Mouse (Mus musculus): ENCODE measurements around the gene Akr1c12. TPM values are rescaled to one million over a fixed set of nuclear protein-coding genes. Genes with fewer than 3 reads are reported as not detected.

Gene Akr1c12
- 6.1 TPM for polyA plus RNA-seq (2015; fragmentation: Illumina TruSeq; extraction: RNeasy Lipid Tissue Mini Kit (QIAGEN cat#74804); ENCODE audit: insufficient read depth, low replicate concordance)

GRCm38 (mm10) chr13:4279284-4279683 is at the start of gene Akr1c12:
TSS of gene Akr1c12 (minus strand) at chr13:4279433.

GRCm38 (mm10) chr13:4228441-4228840 is 50.8 kb downstream of the Akr1c12 start, which contains the start of gene Akr1c19:
TSS of gene Akr1c19 (plus strand) at chr13:4228700.

Other genes with a start within 250 kb of the Akr1c12 start
- 2.2 TPM for gene Akr1c14, start 230.4 kb downstream of the Akr1c12 start, polyA plus RNA-seq (2015; fragmentation: Illumina TruSeq; extraction: RNeasy Lipid Tissue Mini Kit (QIAGEN cat#74804); ENCODE audit: insufficient read depth, low replicate concordance)
- 0.47 TPM for gene Akr1c18, start 128.8 kb downstream of the Akr1c12 start, polyA plus RNA-seq (2015; fragmentation: Illumina TruSeq; extraction: RNeasy Lipid Tissue Mini Kit (QIAGEN cat#74804); ENCODE audit: insufficient read depth, low replicate concordance)
- 26.7 TPM for gene Akr1c13, start 88.3 kb downstream of the Akr1c12 start, polyA plus RNA-seq (2015; fragmentation: Illumina TruSeq; extraction: RNeasy Lipid Tissue Mini Kit (QIAGEN cat#74804); ENCODE audit: insufficient read depth, low replicate concordance)
- gene Akr1c19, start 50.7 kb downstream of the Akr1c12 start, polyA plus RNA-seq (2015; fragmentation: Illumina TruSeq; extraction: RNeasy Lipid Tissue Mini Kit (QIAGEN cat#74804); ENCODE audit: insufficient read depth, low replicate concordance): 3.8 TPM
- gene Akr1c6, start 154.9 kb upstream of the Akr1c12 start, polyA plus RNA-seq (2015; fragmentation: Illumina TruSeq; extraction: RNeasy Lipid Tissue Mini Kit (QIAGEN cat#74804); ENCODE audit: insufficient read depth, low replicate concordance): not detected
- gene Akr1c20, start 243.9 kb upstream of the Akr1c12 start, polyA plus RNA-seq (2015; fragmentation: Illumina TruSeq; extraction: RNeasy Lipid Tissue Mini Kit (QIAGEN cat#74804); ENCODE audit: insufficient read depth, low replicate concordance): not detected